Mouse (Mus musculus) liver, embryonic 16.5 days (tissue): Measurements from ENCODE around the gene Cyp4f18. TPM values are rescaled to one million over a fixed set of nuclear protein-coding genes. Genes with fewer than 3 reads are reported as not detected.
"Not testable (repeated sequence)": the region's sequence is repeated elsewhere in the genome, so short reads cannot be mapped to it uniquely, and the experiment has no call there.

Experiments
- ATAC-seq: fragments of 200-750 bp; cut with Nextera tagmentation; 2 replicates; pipeline ENCODE4 v1.8.0; 2017; ENCODE audit warnings: low read depth, mild to moderate bottlenecking, moderate number of reproducible peaks, moderate library complexity
- H3K27ac ChIP-seq: fragments of 300-500 bp; sonication (generic); 2 replicates; pipeline ENCODE4 v1.5.1; 2014; ENCODE audit warnings: mild to moderate bottlenecking, low read length
- H3K27me3 ChIP-seq: fragments of 300-500 bp; sonication (generic); 2 replicates; pipeline ENCODE4 v1.6.1; 2014; ENCODE audit warnings: low read depth, low read length, mixed read lengths; ENCODE audit not compliant: control insufficient read depth, insufficient read depth
- H3K36me3 ChIP-seq: fragments of 300-500 bp; sonication (generic); 2 replicates; pipeline ENCODE4 v1.6.1; 2014; ENCODE audit warnings: mild to moderate bottlenecking; ENCODE audit not compliant: control insufficient read depth, insufficient read depth
- H3K4me1 ChIP-seq: fragments of 300-500 bp; sonication (generic); 2 replicates; pipeline ENCODE4 v1.6.1; 2014; ENCODE audit warnings: low read depth, low read length, mixed read lengths; ENCODE audit not compliant: control insufficient read depth
- H3K4me2 ChIP-seq: fragments of 300-500 bp; sonication (generic); 2 replicates; pipeline ENCODE4 v1.6.1; 2014; ENCODE audit warnings: low read depth, low read length, mixed read lengths
- H3K4me3 ChIP-seq: fragments of 300-500 bp; sonication (generic); 2 replicates; pipeline ENCODE4 v1.5.1; 2014; ENCODE audit warnings: low read depth, mild to moderate bottlenecking, low read length
- H3K9ac ChIP-seq: fragments of 300-500 bp; sonication (generic); 2 replicates; pipeline ENCODE4 v1.6.1; 2014; ENCODE audit warnings: low read depth, low read length
- H3K9me3 ChIP-seq: fragments of 300-500 bp; sonication (generic); replicated peaks from 2 replicates; pipeline ENCODE4 v1.6.1; 2016; ENCODE audit warnings: low read length; ENCODE audit not compliant: control insufficient read depth
- WGBS: fragments of 180-500 bp; shearing (Covaris S2); extraction: QIAGEN DNeasy Blood & Tissue Kit; methylation state at CpG from one replicate; pipeline ENCODE4 v1.1.7; 2014; ENCODE audit not compliant: insufficient replicate concordance; 5-methylcytosine and 5-hydroxymethylcytosine counted together
- polyA plus RNA-seq: library from polyadenylated mRNA; unstranded; fragments of >200 nt; fragmentation: Nextera tagmentation; extraction: Ambion mirVana; gene quantifications from 2 replicates; pipeline ENCODE4 v1.2.1, GENCODE M21; 2015

The Cyp4f18 gene
- polyA plus RNA-seq, 1 experiment from 2014 or later = 3.6 TPM

GRCm38 (mm10) chr8:71967261-71967660 is 42.2 kb downstream of the Cyp4f18 start:
- peaks cover 38% of the 10 kb centered on the region for H3K36me3 ChIP-seq
- no peak for ATAC-seq
- H3K27me3 ChIP-seq = no peaks in the 10 kb centered on the region
- H3K27ac ChIP-seq = no peak overlapping the region
- H3K9me3 ChIP-seq = no peaks in the 10 kb centered on the region; the same call in 1 of the 2 replicates
- H3K4me3 ChIP-seq = no peak overlapping the region
- H3K9ac ChIP-seq = no peak overlapping the region
- no peak overlapping the region for H3K4me2 ChIP-seq
- no peaks in the 10 kb centered on the region for H3K4me1 ChIP-seq
- 80% methylated on average over 5 of the region's 5 CpGs for WGBS

- no peak overlapping the region for H3K27ac ChIP-seq
- H3K27me3 ChIP-seq = no peaks in the 10 kb centered on the region
- no peak overlapping the region for H3K4me3 ChIP-seq
- no peak for ATAC-seq
- no peaks in the 10 kb centered on the region; the same call in 1 of the 2 replicates for H3K9me3 ChIP-seq
- peaks cover 38% of the 10 kb centered on the region for H3K36me3 ChIP-seq
- H3K4me1 ChIP-seq = no peaks in the 10 kb centered on the region
- H3K4me2 ChIP-seq = no peak overlapping the region
- no peak overlapping the region for H3K9ac ChIP-seq
These were observed 43.0 kb downstream of the Cyp4f18 start for GRCm38 (mm10) chr8:71966411-71966810.

DNA sequence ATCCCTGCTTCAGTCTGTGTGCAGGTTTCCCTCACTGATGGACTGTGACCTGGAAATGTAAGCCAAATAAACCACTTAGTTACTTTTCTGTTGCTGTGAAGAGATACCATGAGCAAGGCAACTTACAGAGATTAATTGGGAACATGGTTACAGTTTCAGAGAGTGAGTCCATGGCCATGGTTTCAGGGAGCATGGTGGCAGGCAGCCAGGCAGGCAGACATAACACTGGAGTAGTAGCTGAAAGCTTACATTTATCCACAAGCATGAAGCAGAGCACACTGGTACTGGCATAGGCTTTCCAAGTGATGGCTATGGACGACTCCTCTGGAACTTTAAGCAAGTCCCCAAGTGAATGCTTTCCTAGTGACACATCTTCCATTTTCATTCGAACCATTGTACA is 44.3 kb downstream of the Cyp4f18 start:
- ATAC-seq = no peak
- no peak overlapping the region for H3K4me3 ChIP-seq
- 66% methylated on average over 2 of the region's 2 CpGs for WGBS
- no peaks in the 10 kb centered on the region for H3K4me1 ChIP-seq
- H3K9me3 ChIP-seq = no peaks in the 10 kb centered on the region; the same call in 1 of the 2 replicates
- peaks cover 38% of the 10 kb centered on the region for H3K36me3 ChIP-seq
- H3K27me3 ChIP-seq = no peaks in the 10 kb centered on the region
- H3K9ac ChIP-seq = no peak overlapping the region
- no peak overlapping the region for H3K4me2 ChIP-seq
- no peak overlapping the region for H3K27ac ChIP-seq

DNA sequence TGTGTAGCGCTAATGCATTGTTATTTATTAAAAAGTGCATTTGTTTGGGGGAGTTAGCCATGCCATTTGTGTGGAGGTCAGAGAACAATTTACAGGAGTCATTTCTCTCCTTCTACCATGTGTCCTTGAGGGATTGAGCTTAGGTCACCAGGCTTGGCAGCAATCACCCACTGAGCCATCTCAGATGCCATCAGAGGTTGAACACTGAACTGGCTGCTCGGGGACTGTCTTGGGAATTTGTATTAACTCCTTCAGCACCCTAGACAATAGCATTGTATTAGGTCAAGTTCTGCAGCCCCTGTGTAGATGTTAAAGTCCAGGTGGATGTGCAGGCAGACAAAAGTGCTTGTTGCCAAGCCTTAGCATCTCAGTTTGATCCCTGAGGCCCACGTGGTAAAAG is 45.4 kb downstream of the Cyp4f18 start:
- H3K4me2 ChIP-seq = no peak overlapping the region
- no peaks in the 10 kb centered on the region for H3K27me3 ChIP-seq
- no peaks in the 10 kb centered on the region; the same call in 1 of the 2 replicates for H3K9me3 ChIP-seq
- no peaks in the 10 kb centered on the region for H3K4me1 ChIP-seq
- no peak overlapping the region for H3K4me3 ChIP-seq
- H3K27ac ChIP-seq = no peak overlapping the region
- no peak for ATAC-seq
- H3K9ac ChIP-seq = no peak overlapping the region
- H3K36me3 ChIP-seq = peaks cover 34% of the 10 kb centered on the region
- WGBS = 67% methylated on average over 3 of the region's 3 CpGs

- no peak overlapping the region for H3K4me2 ChIP-seq
- peaks cover 19% of the 10 kb centered on the region for H3K36me3 ChIP-seq
- H3K27me3 ChIP-seq = no peaks in the 10 kb centered on the region
- no peaks in the 10 kb centered on the region; the same call in 1 of the 2 replicates for H3K9me3 ChIP-seq
- no peaks in the 10 kb centered on the region for H3K4me1 ChIP-seq
- no peak overlapping the region for H3K4me3 ChIP-seq
- H3K9ac ChIP-seq = no peak overlapping the region
- WGBS = 70% methylated on average over 5 of the region's 5 CpGs
- H3K27ac ChIP-seq = no peak overlapping the region
- ATAC-seq = no peak
These were observed 47.6 kb downstream of the Cyp4f18 start for GRCm38 (mm10) chr8:71961796-71962195.

DNA sequence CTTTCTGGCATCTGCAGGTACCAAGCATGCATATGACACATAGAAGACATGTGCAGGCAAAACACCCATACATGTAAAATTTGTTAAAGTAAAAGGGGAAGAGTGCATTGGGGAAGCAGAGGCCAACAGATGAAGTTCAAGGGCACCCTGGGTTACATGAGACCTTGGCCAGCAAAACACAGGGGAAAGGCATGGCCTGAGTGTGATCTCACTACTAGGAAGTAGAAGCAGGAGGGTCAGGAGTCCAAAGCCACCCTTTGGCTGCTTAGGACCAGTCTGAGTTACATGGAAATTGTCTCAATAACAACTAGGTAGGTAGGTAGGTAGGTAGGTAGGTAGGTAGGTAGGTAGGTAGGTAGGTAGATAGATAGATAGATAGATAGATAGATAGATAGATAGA is 48.9 kb downstream of the Cyp4f18 start:
- no peak overlapping the region for H3K9ac ChIP-seq
- H3K4me2 ChIP-seq = no peak overlapping the region
- H3K36me3 ChIP-seq = peaks cover 6% of the 10 kb centered on the region
- no peak overlapping the region for H3K27ac ChIP-seq
- H3K9me3 ChIP-seq = no peaks in the 10 kb centered on the region
- no peak overlapping the region for H3K4me3 ChIP-seq
- ATAC-seq = no peak
- H3K4me1 ChIP-seq = no peaks in the 10 kb centered on the region
- H3K27me3 ChIP-seq = no peaks in the 10 kb centered on the region

- no peak overlapping the region for H3K27ac ChIP-seq
- no peaks in the 10 kb centered on the region for H3K27me3 ChIP-seq
- no peaks in the 10 kb centered on the region for H3K9me3 ChIP-seq
- peaks cover 13% of the 10 kb centered on the region for H3K4me1 ChIP-seq
- H3K36me3 ChIP-seq = peaks cover 3% of the 10 kb centered on the region; the same call in 1 of the 2 replicates
- no peak overlapping the region for H3K4me3 ChIP-seq
- no peak overlapping the region for H3K9ac ChIP-seq
- ATAC-seq = no peak
- WGBS = 85% methylated on average over 9 of the region's 9 CpGs
- no peak overlapping the region for H3K4me2 ChIP-seq
These were observed 54.8 kb downstream of the Cyp4f18 start for GRCm38 (mm10) chr8:71954666-71955065.

DNA sequence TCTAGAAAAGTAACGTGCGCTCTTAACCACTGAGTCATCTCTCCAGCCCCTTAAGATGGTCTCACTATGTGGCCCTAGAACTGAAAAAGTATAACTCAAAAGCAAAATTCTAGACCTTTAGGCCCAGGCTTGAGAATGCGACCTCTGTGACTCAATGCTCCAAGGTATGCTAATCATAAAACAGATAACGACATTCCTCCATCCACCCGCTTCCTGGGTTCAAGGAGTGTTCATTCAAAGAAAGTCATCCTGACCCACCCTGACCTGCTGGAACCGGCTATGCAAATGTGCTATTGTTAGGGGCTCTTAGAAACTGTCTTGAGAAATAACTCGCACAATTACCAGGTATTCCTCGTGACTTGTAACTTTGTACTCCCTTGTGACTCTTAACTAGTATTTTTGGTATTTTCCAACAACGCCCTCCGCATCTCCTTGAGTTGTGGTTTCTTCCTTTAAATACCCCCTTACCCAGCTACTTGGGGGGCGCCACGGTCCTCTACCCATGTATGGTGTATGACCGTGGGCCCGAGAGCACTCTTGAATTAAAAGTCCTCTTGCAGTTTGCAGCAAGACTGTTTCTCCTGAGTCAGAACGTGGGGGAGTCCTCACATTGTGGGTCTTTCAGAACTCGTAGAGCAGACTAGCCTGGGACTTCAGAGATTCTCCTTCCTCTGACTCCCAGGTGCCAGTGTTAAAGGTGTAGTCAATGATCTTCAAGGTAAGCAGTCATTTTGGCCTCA is 56.3 kb downstream of the Cyp4f18 start:
- not testable (repeated sequence) for H3K9me3 ChIP-seq, H3K36me3 ChIP-seq, ATAC-seq, H3K27me3 ChIP-seq, H3K27ac ChIP-seq, H3K4me2 ChIP-seq, H3K9ac ChIP-seq, H3K4me3 ChIP-seq
- peaks cover 13% of the 10 kb centered on the region for H3K4me1 ChIP-seq
- WGBS = 87% methylated on average over 16 of the region's 16 CpGs

- H3K4me2 ChIP-seq = 0 out of 2 replicates have a peak overlapping the region, but pooled peaks have one; percentile 71
- peaks cover 13% of the 10 kb centered on the region for H3K4me1 ChIP-seq
- H3K9ac ChIP-seq = no peak overlapping the region
- ATAC-seq = no peak
- H3K27ac ChIP-seq = no peak overlapping the region
- H3K36me3 ChIP-seq = peaks cover 3% of the 10 kb centered on the region; the same call in 1 of the 2 replicates
- H3K4me3 ChIP-seq = no peak overlapping the region
- no peaks in the 10 kb centered on the region for H3K9me3 ChIP-seq
- 87% methylated on average over 1 of the region's 1 CpGs for WGBS
- no peaks in the 10 kb centered on the region for H3K27me3 ChIP-seq
These were observed 56.9 kb downstream of the Cyp4f18 start for GRCm38 (mm10) chr8:71952489-71952888.
